Mouse (Mus musculus) urinary bladder, adult 2 months (tissue): ENCODE data around the gene Ppard. TPM values are rescaled to one million over a fixed set of nuclear protein-coding genes. Genes with fewer than 3 reads are reported as not detected.
"Not testable (repeated sequence)": the region's sequence is repeated elsewhere in the genome, so short reads cannot be mapped to it uniquely, and the experiment has no call there.

ENCODE experiments used
- DNase-seq: peaks from one replicate; pipeline ENCODE4 v3.0.0; 2022; ENCODE audit warnings: low spot score
- polyA plus RNA-seq: library from polyadenylated mRNA; depleted of rRNA; stranded (reverse); fragments of >200 nt; gene quantifications from 2 replicates; pipeline ENCODE4 v1.2.3, GENCODE M21; 2012; rRNA removed

Gene Ppard
- 23.8 and 30.0 TPM in 2 replicates for polyA plus RNA-seq

- DNase-seq = peak; percentile 94
These were observed at the start of gene Ppard for GRCm38 (mm10) chr17:28232475-28233060. Gene Ppard, plus strand, starts transcription at chr17:28232700.

- DNase-seq = no peak
These were observed 47.4 kb upstream of the Ppard start for GRCm38 (mm10) chr17:28184971-28185638.

- DNase-seq = no peak
These were observed 44.2 kb upstream of the Ppard start for GRCm38 (mm10) chr17:28188313-28188712.

- DNase-seq = no peak
These were observed 39.7 kb upstream of the Ppard start for GRCm38 (mm10) chr17:28192754-28193153.

- DNase-seq = no peak
These were observed 38.9 kb upstream of the Ppard start for GRCm38 (mm10) chr17:28193559-28193958.

GRCm38 (mm10) chr17:28195033-28195432 is 37.5 kb upstream of the Ppard start:
- no peak for DNase-seq

- no peak for DNase-seq
These were observed 34.9 kb upstream of the Ppard start for GRCm38 (mm10) chr17:28197646-28198045.

- no peak for DNase-seq
These were observed 30.5 kb upstream of the Ppard start for GRCm38 (mm10) chr17:28201982-28202381.

- no peak for DNase-seq
These were observed 28.3 kb upstream of the Ppard start for GRCm38 (mm10) chr17:28204052-28204720.

- no peak for DNase-seq
These were observed 27.1 kb upstream of the Ppard start for GRCm38 (mm10) chr17:28205443-28205842.

- no peak for DNase-seq
These were observed 25.4 kb upstream of the Ppard start for GRCm38 (mm10) chr17:28207092-28207491.

- DNase-seq = peak; percentile 73
These were observed 24.7 kb upstream of the Ppard start, which contains the start of gene Def6 for GRCm38 (mm10) chr17:28207591-28208313. Gene Def6, plus strand, starts transcription at chr17:28207778.

GRCm38 (mm10) chr17:28208314-28208612 is 24.2 kb upstream of the Ppard start:
- DNase-seq = no peak

GRCm38 (mm10) chr17:28209457-28210110 is 22.9 kb upstream of the Ppard start:
- no peak for DNase-seq

GRCm38 (mm10) chr17:28211921-28212341 is 20.6 kb upstream of the Ppard start:
- no peak for DNase-seq

GRCm38 (mm10) chr17:28212391-28212790 is 20.1 kb upstream of the Ppard start:
- DNase-seq = no peak

- DNase-seq = no peak
These were observed 19.3 kb upstream of the Ppard start for GRCm38 (mm10) chr17:28213236-28213635.

GRCm38 (mm10) chr17:28216791-28217190 is 15.7 kb upstream of the Ppard start:
- no peak for DNase-seq

GRCm38 (mm10) chr17:28217721-28218649 is 14.5 kb upstream of the Ppard start:
- DNase-seq = no peak

GRCm38 (mm10) chr17:28222463-28222862 is 10.0 kb upstream of the Ppard start:
- DNase-seq = not testable (repeated sequence)
